ENCODE assay signal across 27 mouse cellular contexts in the genomic region with DNA sequence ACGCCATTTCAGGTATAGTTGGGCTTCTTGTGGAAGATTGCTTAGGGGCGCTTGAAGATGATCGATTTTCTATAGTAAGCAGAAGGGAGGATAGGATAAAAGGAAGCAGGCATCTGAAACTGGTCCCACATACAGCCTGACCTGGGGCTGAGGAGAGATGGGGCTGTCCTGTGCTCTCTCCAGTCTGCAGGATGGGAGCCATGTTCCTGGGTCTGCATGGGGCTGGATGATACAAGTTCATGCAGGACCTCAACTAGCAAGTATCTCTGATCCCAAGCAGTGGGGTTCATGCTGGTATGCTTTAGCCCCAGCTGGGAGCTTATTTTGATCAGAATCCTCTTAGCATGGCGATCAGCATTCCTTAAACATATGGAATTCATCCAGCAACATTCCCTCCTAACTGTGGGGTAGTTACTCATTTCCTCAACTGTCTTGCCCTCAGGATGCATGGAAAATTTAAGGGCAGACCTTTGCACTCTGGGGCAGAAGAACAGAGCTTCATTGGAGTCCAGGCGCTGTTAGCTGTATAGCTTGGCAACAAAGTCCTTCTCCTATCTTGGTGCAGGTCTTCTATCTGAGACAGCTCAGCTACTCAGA.
A peak's percentile ranks its signal among the peaks of the same experiment; 100 is the strongest.
DNase-seq lines count a peak whose midpoint lies in the region; ATAC-seq lines count a peak whose summit lies in the region.
"Had no signal": no experiment of that assay in that cellular context is flagged by ENCODE, and none has a peak within 500 bp of the region (broad histone marks: within the 10 kb centered on the region; RNA-seq: fewer than 3 reads in every experiment).

No protein-coding gene starts in this region.

- peaks cover 66% of the 10 kb centered on the region for H3K4me1 ChIP-seq in forebrain, embryonic 10.5 days
- peaks cover 18% of the 10 kb centered on the region for H3K4me1 ChIP-seq in forebrain, embryonic 11.5 days (replicated peaks; ENCODE audit: control insufficient read depth, insufficient read depth, low read length)
- peaks cover 37% of the 10 kb centered on the region for H3K4me1 ChIP-seq in midbrain, embryonic 10.5 days
- H3K4me1 ChIP-seq in midbrain, embryonic 11.5 days (ENCODE audit: control insufficient read depth, insufficient read depth, low read length), result 0 out of 2 replicates have a peak, but pooled peaks cover 3% of the 10 kb centered on the region
- H3K4me1 ChIP-seq in embryonic facial prominence, embryonic 12.5 days, result peaks cover 42% of the 10 kb centered on the region
- H3K4me1 ChIP-seq in neural tube, embryonic 11.5 days (ENCODE audit: control insufficient read depth, insufficient read depth, low read length), result no peaks in the 10 kb centered on the region
- H3K4me1 ChIP-seq: heart, embryonic 15.5 days; liver, embryonic 13.5 days had no signal

- H3K4me2 ChIP-seq in forebrain, embryonic 11.5 days (ENCODE audit: low read depth, low read length, severe bottlenecking), result no peak overlapping the region
- no peak overlapping the region for H3K4me2 ChIP-seq in midbrain, embryonic 11.5 days
- no peak overlapping the region for H3K4me2 ChIP-seq in embryonic facial prominence, embryonic 12.5 days (replicated peaks)
- H3K4me2 ChIP-seq in neural tube, embryonic 11.5 days (ENCODE audit: low read depth), result no peak overlapping the region
- H3K4me2 ChIP-seq: heart, embryonic 15.5 days; limb, embryonic 13.5 days; liver, embryonic 13.5 days; lung, embryonic 14.5 days; neural tube, embryonic 12.5 days had no signal

- WGBS in forebrain, embryonic 10.5 days, result 70% methylated on average over 5 of the region's 5 CpGs
- 74% methylated on average over 5 of the region's 5 CpGs for WGBS in forebrain, embryonic 11.5 days
- WGBS in midbrain, embryonic 10.5 days, result 77% methylated on average over 5 of the region's 5 CpGs
- WGBS in midbrain, embryonic 11.5 days, result 82% methylated on average over 5 of the region's 5 CpGs
- 36% methylated on average over 5 of the region's 5 CpGs for WGBS in embryonic facial prominence, embryonic 12.5 days
- 64% methylated on average over 5 of the region's 5 CpGs for WGBS in neural tube, embryonic 11.5 days

- peaks cover 91% of the 10 kb centered on the region for H3K27me3 ChIP-seq in forebrain, embryonic 10.5 days (ENCODE audit: poor library complexity, severe bottlenecking)
- no peaks in the 10 kb centered on the region for H3K27me3 ChIP-seq in forebrain, embryonic 11.5 days (ENCODE audit: control insufficient read depth, insufficient read depth, low read length)
- peaks cover 18% of the 10 kb centered on the region for H3K27me3 ChIP-seq in midbrain, embryonic 10.5 days (ENCODE audit: low read depth, poor library complexity, severe bottlenecking)
- H3K27me3 ChIP-seq in midbrain, embryonic 11.5 days (ENCODE audit: control insufficient read depth, insufficient read depth, low read length), result no peaks in the 10 kb centered on the region
- no peaks in the 10 kb centered on the region for H3K27me3 ChIP-seq in embryonic facial prominence, embryonic 12.5 days
- H3K27me3 ChIP-seq in neural tube, embryonic 11.5 days (ENCODE audit: control insufficient read depth, insufficient read depth, low read length), result no peaks in the 10 kb centered on the region
- H3K27me3 ChIP-seq: liver, embryonic 13.5 days; neural tube, embryonic 12.5 days had no signal

- ATAC-seq in forebrain, embryonic 11.5 days (replicated peaks; ENCODE audit: low FRiP score), result no peak
- no peak for ATAC-seq in midbrain, embryonic 11.5 days (ENCODE audit: low FRiP score)
- no peak for ATAC-seq in embryonic facial prominence, embryonic 12.5 days (ENCODE audit: insufficient number of reproducible peaks, insufficient read depth, low FRiP score, low TSS enrichment)
- no peak for ATAC-seq in neural tube, embryonic 11.5 days (ENCODE audit: insufficient read depth, low FRiP score, low TSS enrichment)
- ATAC-seq in cerebellum, adult (ENCODE audit: insufficient number of reproducible peaks, low FRiP score, low TSS enrichment), result no peak
- ATAC-seq: inflammation-experienced regulatory T-cells, adult 6 months had no signal

- H3K4me3 ChIP-seq in forebrain, embryonic 10.5 days, result no peak overlapping the region
- H3K4me3 ChIP-seq in forebrain, embryonic 11.5 days (ENCODE audit: low read depth, low read length), result no peak overlapping the region
- H3K4me3 ChIP-seq in midbrain, embryonic 10.5 days, result no peak overlapping the region
- H3K4me3 ChIP-seq in midbrain, embryonic 11.5 days (ENCODE audit: low read depth, low read length), result no peak overlapping the region
- no peak overlapping the region for H3K4me3 ChIP-seq in embryonic facial prominence, embryonic 12.5 days
- no peak overlapping the region for H3K4me3 ChIP-seq in neural tube, embryonic 11.5 days (ENCODE audit: low read depth, low read length)
- H3K4me3 ChIP-seq: heart, adult 2 months; heart, embryonic 15.5 days; left cerebral cortex, adult 2 months; limb, embryonic 13.5 days; liver, embryonic 13.5 days; neural tube, embryonic 12.5 days had no signal

- no peaks in the 10 kb centered on the region for H3K9me3 ChIP-seq in forebrain, embryonic 10.5 days
- H3K9me3 ChIP-seq in forebrain, embryonic 11.5 days (ENCODE audit: control insufficient read depth, low read length), result no peaks in the 10 kb centered on the region
- H3K9me3 ChIP-seq in midbrain, embryonic 10.5 days (replicated peaks), result no peaks in the 10 kb centered on the region
- H3K9me3 ChIP-seq in midbrain, embryonic 11.5 days (ENCODE audit: control insufficient read depth, low read length), result no peaks in the 10 kb centered on the region
- H3K9me3 ChIP-seq in embryonic facial prominence, embryonic 12.5 days, result no peaks in the 10 kb centered on the region
- H3K9me3 ChIP-seq in neural tube, embryonic 11.5 days (ENCODE audit: control insufficient read depth, low read length), result no peaks in the 10 kb centered on the region
- H3K9me3 ChIP-seq: heart, embryonic 15.5 days; limb, embryonic 13.5 days; liver, embryonic 13.5 days; neural tube, embryonic 12.5 days had no signal

- H3K36me3 ChIP-seq in forebrain, embryonic 10.5 days (replicated peaks), result no peaks in the 10 kb centered on the region
- H3K36me3 ChIP-seq in forebrain, embryonic 11.5 days (ENCODE audit: control insufficient read depth, insufficient read depth, low read length), result no peaks in the 10 kb centered on the region
- H3K36me3 ChIP-seq in midbrain, embryonic 10.5 days, result no peaks in the 10 kb centered on the region
- H3K36me3 ChIP-seq in midbrain, embryonic 11.5 days (ENCODE audit: control insufficient read depth, insufficient read depth, low read length), result no peaks in the 10 kb centered on the region
- no peaks in the 10 kb centered on the region for H3K36me3 ChIP-seq in embryonic facial prominence, embryonic 12.5 days
- H3K36me3 ChIP-seq in neural tube, embryonic 11.5 days (ENCODE audit: control insufficient read depth, insufficient read depth, low read length), result no peaks in the 10 kb centered on the region
- H3K36me3 ChIP-seq: G1E; heart, embryonic 15.5 days; limb, embryonic 13.5 days; liver, embryonic 13.5 days; neural tube, embryonic 12.5 days had no signal

- DNase-seq in forebrain, embryonic 10.5 days (ENCODE audit: extremely low spot score, low spot score), result peak; percentile 41
- no peak for DNase-seq in forebrain, embryonic 11.5 days (ENCODE audit: low spot score)
- DNase-seq in midbrain, embryonic 10.5 days (ENCODE audit: low spot score), result no peak
- DNase-seq in midbrain, embryonic 11.5 days (ENCODE audit: low spot score, missing footprints), result no peak
- no peak for DNase-seq in neural tube, embryonic 11.5 days (ENCODE audit: low spot score)
- DNase-seq in heart, postnatal 25 days (ENCODE audit: low spot score), result no peak
- DNase-seq: adrenal gland, postnatal 25 days; cerebellum, adult 11-12 months; cerebellum, postnatal 25 days; gastrocnemius, postnatal 14 days; heart, adult 2 months; kidney, postnatal 36 days; layer of hippocampus, adult 9-11 months; liver, embryonic 13.5 days; lung, embryonic 14.5 days; lung, postnatal 36 days; right cerebral cortex, postnatal 14 days; spleen, adult 18-20 months; thymus, postnatal 4 days had no signal

- H3K9ac ChIP-seq in forebrain, embryonic 11.5 days (ENCODE audit: low read length), result no peak overlapping the region
- no peak overlapping the region for H3K9ac ChIP-seq in midbrain, embryonic 11.5 days (ENCODE audit: low read length)
- no peak overlapping the region for H3K9ac ChIP-seq in embryonic facial prominence, embryonic 12.5 days
- H3K9ac ChIP-seq in neural tube, embryonic 11.5 days (ENCODE audit: low read length), result no peak overlapping the region
- H3K9ac ChIP-seq: heart, embryonic 15.5 days; limb, embryonic 13.5 days; liver, embryonic 13.5 days; lung, embryonic 14.5 days; neural tube, embryonic 12.5 days had no signal

- intact Hi-C loops in heart, postnatal 25 days (cut with DNase I), result loop anchor here (5.0 kb wide), 1 partner anchor 54 kb away; no protein-coding TSS in a partner anchor

- H3K27ac ChIP-seq in forebrain, embryonic 10.5 days, result peak overlapping the region; percentile 67
- no peak overlapping the region for H3K27ac ChIP-seq in forebrain, embryonic 11.5 days (ENCODE audit: low read depth, low read length)
- H3K27ac ChIP-seq in midbrain, embryonic 10.5 days (replicated peaks), result peak overlapping the region; percentile 1; the same call in 1 of the 2 replicates
- no peak overlapping the region for H3K27ac ChIP-seq in midbrain, embryonic 11.5 days (ENCODE audit: low read depth, low read length)
- H3K27ac ChIP-seq in embryonic facial prominence, embryonic 12.5 days, result peak overlapping the region; percentile 54
- H3K27ac ChIP-seq in neural tube, embryonic 11.5 days (ENCODE audit: low read depth, low read length), result 0 out of 2 replicates have a peak overlapping the region, but pooled peaks have one; percentile 44
- H3K27ac ChIP-seq: heart, adult 2 months; heart, embryonic 15.5 days; left cerebral cortex, adult 2 months; limb, embryonic 13.5 days; liver, embryonic 13.5 days; neural tube, embryonic 12.5 days had no signal

Comparison
In these comparisons a context has a peak if more than half of its experiments do, and no peak if none do; other contexts are left out.
1. H3K27ac ChIP-seq: peak in forebrain, embryonic 10.5 days (single experiment), midbrain, embryonic 10.5 days (single experiment), embryonic facial prominence, embryonic 12.5 days (single experiment) and neural tube, embryonic 11.5 days (single experiment); none in forebrain, embryonic 11.5 days (single experiment) and midbrain, embryonic 11.5 days (single experiment).